In the genomic region with DNA sequence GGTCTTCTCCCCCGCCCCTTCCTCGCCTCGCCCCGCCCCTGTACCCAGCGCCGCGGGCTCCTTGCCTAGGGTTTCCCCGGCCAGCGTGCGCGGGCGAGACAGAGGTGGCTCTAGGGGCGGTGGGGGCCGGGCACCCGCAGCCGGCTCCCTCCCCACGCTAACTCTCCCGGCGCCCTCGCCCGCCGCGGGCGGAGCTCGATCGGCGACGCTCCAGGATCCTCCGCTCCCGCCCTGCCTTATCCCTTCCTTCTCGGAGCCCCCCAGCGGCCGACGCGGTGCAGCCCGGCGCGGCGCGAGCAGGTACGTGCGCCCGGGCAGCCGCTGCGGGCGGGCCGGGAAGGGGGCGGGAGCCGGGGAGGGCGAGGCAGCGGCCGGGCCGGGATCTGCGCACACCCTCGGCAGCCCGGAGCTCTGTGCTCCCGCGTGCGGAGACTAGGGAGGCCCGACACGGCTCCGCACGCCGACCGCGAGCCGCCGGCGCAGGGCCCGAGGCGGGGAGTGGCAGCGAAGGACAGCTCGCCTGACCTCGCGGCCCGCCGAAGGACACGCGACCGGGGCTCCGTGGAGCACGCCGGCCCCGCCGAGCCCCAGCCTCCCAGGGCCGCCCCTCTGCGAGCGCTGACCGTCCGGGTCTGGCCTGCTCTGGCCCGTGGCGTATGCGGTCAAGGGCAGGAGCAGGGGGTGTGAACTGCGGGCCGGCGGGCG, we compare ENCODE assay signal across 8 mouse cellular contexts. TPM values are rescaled to one million over a fixed set of nuclear protein-coding genes. Genes with fewer than 3 reads are reported as not detected.
DNase-seq lines count a peak whose midpoint lies in the region; ATAC-seq and TF ChIP-seq lines count a peak whose summit lies in the region.

No protein-coding gene starts in this region.

- no peak overlapping the region for H3K27ac ChIP-seq in thymus, adult 2 months (ENCODE audit: control insufficient read depth, insufficient read depth, low read length)
- no peak overlapping the region for H3K27ac ChIP-seq in heart, embryonic 11.5 days (ENCODE audit: low read depth, low read length)
- no peak overlapping the region for H3K27ac ChIP-seq in liver, embryonic 13.5 days
- H3K27ac ChIP-seq in neural tube, embryonic 13.5 days (replicated peaks): peak overlapping the region; percentile 78

- peaks cover 10% of the 10 kb centered on the region; the same call in 1 of the 2 replicates for H3K27me3 ChIP-seq in thymus, adult 2 months (ENCODE audit: control insufficient read depth, insufficient read depth, low read length)
- peaks cover 57% of the 10 kb centered on the region for H3K27me3 ChIP-seq in heart, embryonic 11.5 days (ENCODE audit: control insufficient read depth, insufficient read depth, low read length)
- peaks cover 69% of the 10 kb centered on the region for H3K27me3 ChIP-seq in liver, embryonic 13.5 days
- H3K27me3 ChIP-seq in neural tube, embryonic 13.5 days: peaks cover 26% of the 10 kb centered on the region

- peak; percentile 76 for ATAC-seq in heart, embryonic 11.5 days (replicated peaks; ENCODE audit: insufficient number of reproducible peaks, low FRiP score, low TSS enrichment)
- ATAC-seq in liver, embryonic 13.5 days (ENCODE audit: low read depth): peak; percentile 40
- peak; percentile 89 for ATAC-seq in neural tube, embryonic 13.5 days (ENCODE audit: low read depth)

- peak overlapping the region; percentile 86 for H3K4me2 ChIP-seq in heart, embryonic 11.5 days
- H3K4me2 ChIP-seq in liver, embryonic 13.5 days: peak overlapping the region; percentile 69
- H3K4me2 ChIP-seq in neural tube, embryonic 13.5 days: peak overlapping the region; percentile 89

- H3K9ac ChIP-seq in heart, embryonic 11.5 days (ENCODE audit: low read depth, low read length): peak overlapping the region; percentile 72
- peak overlapping the region; percentile 33; the same call in 1 of the 2 replicates for H3K9ac ChIP-seq in liver, embryonic 13.5 days
- H3K9ac ChIP-seq in neural tube, embryonic 13.5 days: peak overlapping the region; percentile 96

- H3K9me3 ChIP-seq in heart, embryonic 11.5 days (replicated peaks; ENCODE audit: control insufficient read depth, low read length): no peaks in the 10 kb centered on the region
- no peaks in the 10 kb centered on the region for H3K9me3 ChIP-seq in liver, embryonic 13.5 days (replicated peaks)
- no peaks in the 10 kb centered on the region for H3K9me3 ChIP-seq in neural tube, embryonic 13.5 days

- TF ChIP-seq POLR2A in thymus, adult 2 months (IDR thresholded peaks at IDR 0.05; ENCODE audit: control insufficient read depth, extremely low read depth, insufficient read depth, low read length, poor library complexity): no peak

- no peak for TF ChIP-seq CTCF in thymus, adult 2 months (IDR thresholded peaks at IDR 0.05; ENCODE audit: borderline replicate concordance, control insufficient read depth, extremely low read depth, insufficient read depth, low read length, poor library complexity)

- no peaks in the 10 kb centered on the region for H3K36me3 ChIP-seq in thymus, adult 2 months (ENCODE audit: control insufficient read depth, insufficient read depth, low read length)
- H3K36me3 ChIP-seq in heart, embryonic 11.5 days (ENCODE audit: control insufficient read depth, insufficient read depth, low read length): no peaks in the 10 kb centered on the region
- H3K36me3 ChIP-seq in liver, embryonic 13.5 days: no peaks in the 10 kb centered on the region
- H3K36me3 ChIP-seq in neural tube, embryonic 13.5 days: peaks cover 17% of the 10 kb centered on the region

- WGBS in thymus, adult 2 months: 1% methylated on average over 95 of the region's 97 CpGs
- WGBS in heart, embryonic 11.5 days (ENCODE audit: insufficient replicate concordance): under 1% methylated on average over 75 of the region's 97 CpGs
- WGBS in liver, embryonic 13.5 days (ENCODE audit: insufficient replicate concordance): under 1% methylated on average over 79 of the region's 97 CpGs
- under 1% methylated on average over 65 of the region's 97 CpGs for WGBS in neural tube, embryonic 13.5 days

- H3K4me3 ChIP-seq in thymus, adult 2 months (ENCODE audit: control insufficient read depth, insufficient read depth, low read length): 0 out of 2 replicates have a peak overlapping the region, but pooled peaks have one; percentile 12
- peak overlapping the region; percentile 56 for H3K4me3 ChIP-seq in heart, embryonic 11.5 days (ENCODE audit: low read depth, low read length)
- H3K4me3 ChIP-seq in liver, embryonic 13.5 days (replicated peaks): peak overlapping the region; percentile 48
- H3K4me3 ChIP-seq in neural tube, embryonic 13.5 days: peak overlapping the region; percentile 86

- peak; percentile 15 for DNase-seq in thymus, adult 2 months
- no peak for DNase-seq in thymus, postnatal 25 days
- DNase-seq in embryo, embryonic 10.5 days (ENCODE audit: low spot score): peak; percentile 68
- DNase-seq in kidney, adult 9 months: peak; percentile 26
- no peak for DNase-seq in liver, embryonic 13.5 days
- DNase-seq in yolk sac, embryonic 10.5 days (ENCODE audit: low spot score): peak; percentile 52

- no peaks in the 10 kb centered on the region for H3K4me1 ChIP-seq in thymus, adult 2 months (replicated peaks; ENCODE audit: control insufficient read depth, insufficient read depth, low read length)
- peaks cover 8% of the 10 kb centered on the region for H3K4me1 ChIP-seq in heart, embryonic 11.5 days (ENCODE audit: control insufficient read depth, insufficient read depth, low read length)
- H3K4me1 ChIP-seq in liver, embryonic 13.5 days (replicated peaks): peaks cover 9% of the 10 kb centered on the region; the same call in 1 of the 2 replicates
- peaks cover 30% of the 10 kb centered on the region for H3K4me1 ChIP-seq in neural tube, embryonic 13.5 days (replicated peaks)

RNA-seq across cellular contexts. Expression of gene Tmem74b, which starts 0.5 kb away (rescaled TPM):
- 0.61 and 1.1 TPM in 2 replicates for polyA plus RNA-seq in thymus, adult 2 months (2012; rRNA removed)
- polyA plus RNA-seq in heart, embryonic 11.5 days (2014; fragmentation: Nextera tagmentation; extraction: Ambion mirVana): 1.4 and 2.7 TPM in 2 replicates
- polyA plus RNA-seq in liver, embryonic 13.5 days (2015; fragmentation: Nextera tagmentation; extraction: Ambion mirVana): 0.07 TPM in 2 replicates
- polyA plus RNA-seq in neural tube, embryonic 13.5 days (2015; fragmentation: Nextera tagmentation; extraction: Ambion mirVana): 16.7 and 20.0 TPM in 2 replicates

RNA-seq across cellular contexts. Expression of gene Rad21l, which starts 34.0 kb away (rescaled TPM):
- polyA plus RNA-seq in thymus, adult 2 months (2012; rRNA removed): not detected in 2 replicates
- not detected in 2 replicates for polyA plus RNA-seq in heart, embryonic 11.5 days (2014; fragmentation: Nextera tagmentation; extraction: Ambion mirVana)
- not detected in 2 replicates for polyA plus RNA-seq in liver, embryonic 13.5 days (2015; fragmentation: Nextera tagmentation; extraction: Ambion mirVana)
- 0.11 TPM in 1 of 2 replicates, not detected in the other for polyA plus RNA-seq in neural tube, embryonic 13.5 days (2015; fragmentation: Nextera tagmentation; extraction: Ambion mirVana)

RNA-seq across cellular contexts. Expression of gene Psmf1, which starts 41.7 kb away (rescaled TPM):
- polyA plus RNA-seq in thymus, adult 2 months (2012; rRNA removed): 63.4 and 67.9 TPM in 2 replicates
- 30.7 and 33.6 TPM in 2 replicates for polyA plus RNA-seq in heart, embryonic 11.5 days (2014; fragmentation: Nextera tagmentation; extraction: Ambion mirVana)
- polyA plus RNA-seq in liver, embryonic 13.5 days (2015; fragmentation: Nextera tagmentation; extraction: Ambion mirVana): 49.1 and 51.6 TPM in 2 replicates
- polyA plus RNA-seq in neural tube, embryonic 13.5 days (2015; fragmentation: Nextera tagmentation; extraction: Ambion mirVana): 48.1 and 54.2 TPM in 2 replicates

Comparison
In these comparisons a context has a peak if more than half of its experiments do, and no peak if none do; other contexts are left out.
1. DNase-seq: peak in thymus, adult 2 months (single experiment), embryo, embryonic 10.5 days (single experiment), kidney, adult 9 months (single experiment) and yolk sac, embryonic 10.5 days (single experiment); none in thymus, postnatal 25 days (single experiment) and liver, embryonic 13.5 days (single experiment).
2. H3K4me3 ChIP-seq: peak in every context shown above with its lines; median percentile 86 in neural tube, embryonic 13.5 days; 56 in heart, embryonic 11.5 days; 48 in liver, embryonic 13.5 days; 12 in thymus, adult 2 months.
3. H3K9ac ChIP-seq: peak in every context shown above with its lines; median percentile 96 in neural tube, embryonic 13.5 days; 72 in heart, embryonic 11.5 days; 33 in liver, embryonic 13.5 days.
4. Peak in every context shown above with its lines, with median percentiles within 50 percentile points of each other: ATAC-seq and H3K4me2 ChIP-seq.